Mouse (Mus musculus) G1E (cell line): ENCODE measurements around the gene Nprl2.

ENCODE experiments used
- CTCF ChIP-seq: IDR thresholded peaks from 2 replicates; pipeline ENCODE4 v1.5.1; 2012; ENCODE audit warnings: low read depth, low read length, inconsistent platforms, mixed read lengths
- POLR2AphosphoS5 ChIP-seq: IDR thresholded peaks from 2 replicates; pipeline ENCODE4 v1.6.1; 2012; ENCODE audit warnings: low read depth, low read length, inconsistent platforms; ENCODE audit not compliant: insufficient replicate concordance
- TAL1 ChIP-seq: conservative IDR thresholded peaks from 2 replicates; pipeline ENCODE4 v1.6.1; 2012; ENCODE audit warnings: low read depth, low read length, inconsistent platforms, mixed read lengths

DNA sequence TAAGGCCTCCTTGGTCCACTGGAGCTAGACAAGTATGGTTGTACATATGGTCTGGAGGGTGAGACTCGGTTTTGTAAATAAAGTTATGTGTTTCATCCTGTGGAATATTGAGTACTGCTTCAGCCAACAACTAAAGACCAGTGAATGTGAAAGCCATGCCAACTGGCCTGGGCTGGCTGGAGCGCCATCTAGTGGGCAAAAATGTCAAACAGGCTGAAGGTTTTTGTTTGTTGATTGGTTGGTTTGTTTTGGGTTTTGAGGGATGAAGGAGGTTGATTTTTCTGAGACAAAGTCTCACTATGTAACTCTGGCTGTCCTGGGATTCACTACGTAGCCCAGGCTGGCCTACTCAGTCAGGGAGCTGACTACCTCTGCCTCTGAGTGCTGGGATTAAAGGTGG lies 3.6 kb downstream of the Nprl2 start:
- TF ChIP-seq CTCF: peak; percentile 79
- no peak for TF ChIP-seq POLR2AphosphoS5
- no peak for TF ChIP-seq TAL1
